Mouse (Mus musculus) left cerebral cortex, postnatal 10 days (tissue): ENCODE measurements around the gene Zan. TPM values are rescaled to one million over a fixed set of nuclear protein-coding genes. Genes with fewer than 3 reads are reported as not detected.

Source experiments
- DNase-seq, 2 experiments: peaks; one replicate each; pipeline ENCODE4 v3.0.0; 2021 to 2022; ENCODE audit warnings: low spot score in 2 of 2, mixed read lengths in 1 of 2; ENCODE audit errors: extremely low spot score in 1 of 2
- intact Hi-C: fragments of 180-260 bp; cut with DNase I; formaldehyde crosslinking; loops from one replicate; pipeline ENCODE4 v1.15.1; 2025
- total RNA-seq, 2 experiments: library from RNA; stranded (reverse); gene quantifications; 2 replicates each; pipeline ENCODE4 v1.2.3; 2021

The Zan gene
- total RNA-seq, 2 experiments from 2014 or later = 0.47 to 0.69 TPM

DNA sequence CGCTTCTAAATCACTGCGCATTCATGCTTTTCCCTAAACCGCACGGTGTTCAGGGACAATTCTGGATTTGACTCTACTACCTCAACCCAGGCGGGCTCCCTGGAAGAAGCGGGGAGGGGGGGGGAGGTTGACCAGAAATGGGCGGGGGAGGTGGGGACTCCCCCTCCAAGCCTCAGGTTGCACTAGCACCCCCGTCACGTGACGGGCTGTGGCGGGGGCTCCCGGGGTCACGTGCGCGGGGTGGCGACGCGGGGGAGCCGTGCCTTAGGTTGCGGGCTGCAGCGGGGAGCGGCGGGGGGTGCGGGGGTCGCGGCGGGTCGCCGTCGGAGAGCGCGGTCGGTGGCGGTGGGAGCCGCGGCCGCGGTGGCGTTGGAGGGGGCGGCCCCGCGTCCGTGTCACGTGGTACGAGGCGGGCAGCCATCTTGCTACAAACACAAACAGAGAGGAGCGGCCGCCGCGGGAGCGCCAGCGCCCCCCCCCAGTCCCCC is 33.2 kb upstream of the Zan start:
- intact Hi-C loops = loop anchor here (5.0 to 10.0 kb wide), 2 partner anchors 145 to 178 kb away; partner anchors contain the start of gene Slc12a9
- DNase-seq = peak; percentile 63 to 89

DNA sequence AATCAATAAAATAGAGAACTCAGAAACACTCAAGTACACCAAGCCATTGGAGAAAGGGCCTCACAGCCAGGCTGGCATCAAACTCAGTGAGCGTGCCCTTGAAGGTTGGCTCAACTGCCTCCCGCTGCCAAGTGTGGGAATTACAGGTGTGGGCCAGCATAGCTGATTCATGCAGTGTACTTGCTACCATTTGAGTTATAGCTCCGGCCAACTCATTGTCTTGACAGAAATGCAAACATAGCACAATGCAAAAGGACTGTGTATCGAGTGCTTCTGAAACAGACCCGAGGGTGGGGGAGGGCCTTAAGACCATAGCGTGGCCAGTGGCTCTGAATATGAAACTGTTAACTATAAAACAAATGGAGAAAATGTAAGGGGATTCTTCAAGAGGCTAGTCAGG is 27.2 kb upstream of the Zan start:
- intact Hi-C loops = no loop called here

DNA sequence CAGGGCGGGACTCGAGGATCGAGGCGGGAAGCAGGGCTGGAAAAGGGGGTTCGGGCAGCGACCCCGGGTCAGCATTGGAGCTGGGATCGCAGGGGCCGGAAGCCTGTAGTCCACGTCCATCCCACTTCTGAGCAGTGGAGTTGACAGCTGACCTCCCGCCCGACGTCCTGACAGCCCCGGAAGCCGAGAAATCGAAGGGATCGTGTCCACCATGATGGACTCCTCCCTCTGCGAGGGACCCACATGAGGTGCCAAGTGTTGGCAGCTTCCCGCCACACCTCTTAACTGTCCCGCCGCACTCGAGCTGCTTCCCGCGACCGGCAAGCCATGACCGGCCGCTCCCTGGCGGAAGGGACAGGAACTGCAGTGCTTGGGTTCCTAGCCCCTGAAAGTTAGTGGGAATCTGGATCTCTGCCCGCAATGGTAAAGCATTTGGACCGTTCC is 25.8 kb upstream of the Zan start:
- DNase-seq = peak; percentile 79 to 91
- intact Hi-C loops = no loop called here

More for the DNA sequence above, 27.2 kb upstream of the Zan start:
- no peak for DNase-seq

DNA sequence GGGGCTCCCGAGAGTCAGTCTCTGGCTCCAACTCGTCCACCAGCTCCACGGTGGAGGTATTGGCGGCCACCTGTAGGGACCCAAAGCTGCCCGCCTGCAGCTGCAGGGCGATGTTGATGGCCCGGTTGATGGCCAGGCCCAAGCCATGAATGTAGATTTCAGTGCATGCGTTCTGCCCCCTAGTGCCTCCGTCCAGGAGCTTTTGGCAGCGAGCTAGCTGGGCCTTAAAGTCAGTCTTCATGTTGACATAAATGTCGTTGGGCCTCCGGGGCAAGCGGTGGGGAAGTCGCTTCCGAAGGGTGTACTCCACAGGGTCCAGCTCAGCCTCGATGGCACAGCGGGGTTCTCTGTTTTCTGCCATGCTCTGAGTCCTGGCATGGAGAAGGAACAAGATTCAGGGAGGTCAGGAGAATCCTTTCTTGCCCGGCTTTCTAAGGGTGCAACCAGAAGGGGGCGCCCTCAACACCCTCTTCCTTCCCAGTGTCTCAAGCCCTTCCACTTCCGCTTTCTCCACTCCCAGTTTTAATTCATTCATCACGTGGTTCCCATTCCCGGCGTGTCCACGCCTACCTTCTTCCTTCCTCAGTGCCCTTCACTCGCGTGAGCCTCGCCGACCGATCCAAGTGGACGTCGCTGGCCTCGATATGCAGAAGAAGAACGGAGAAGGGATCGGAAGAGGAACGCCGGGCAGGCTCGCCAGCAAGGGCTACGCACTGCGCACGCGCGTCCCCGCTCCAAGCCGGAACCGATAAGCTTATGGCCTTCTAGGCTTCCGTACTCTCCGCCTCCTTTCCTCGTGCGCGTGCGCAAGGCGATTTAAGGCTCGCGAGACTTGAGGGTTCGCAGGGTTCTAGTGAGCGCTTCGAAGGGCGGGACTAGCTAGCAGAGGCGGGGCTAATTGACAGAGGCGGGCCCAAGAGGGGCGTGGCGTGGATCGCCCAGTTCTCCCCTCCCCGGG is 25.1 kb upstream of the Zan start, which contains the start of gene Pop7:
Gene Pop7 (minus strand): TSS at position 810 of the 958 bp plus-strand sequence.
- DNase-seq = peak; percentile 99 to 100
- intact Hi-C loops = no loop called here

DNA sequence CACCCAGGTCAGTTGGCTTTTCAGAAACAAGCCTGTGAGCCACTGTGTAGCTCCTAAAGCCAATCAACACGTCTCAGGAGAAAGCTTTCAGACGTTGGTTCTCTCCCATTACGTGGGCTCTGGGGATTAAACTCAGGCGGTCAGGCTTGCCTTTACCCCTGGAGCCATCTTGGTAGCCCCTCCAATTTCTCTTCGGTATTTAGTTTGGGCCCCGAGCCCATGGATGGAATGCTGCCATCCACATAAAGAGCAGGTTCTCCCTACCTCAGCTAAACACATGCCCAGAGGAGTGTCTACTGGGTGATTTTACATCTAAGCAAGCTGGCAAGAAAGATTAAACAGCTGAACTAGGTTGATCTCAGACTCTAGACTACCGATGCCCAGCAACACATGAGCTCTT is 23.3 kb upstream of the Zan start:
- DNase-seq = no peak
- intact Hi-C loops = no loop called here

DNA sequence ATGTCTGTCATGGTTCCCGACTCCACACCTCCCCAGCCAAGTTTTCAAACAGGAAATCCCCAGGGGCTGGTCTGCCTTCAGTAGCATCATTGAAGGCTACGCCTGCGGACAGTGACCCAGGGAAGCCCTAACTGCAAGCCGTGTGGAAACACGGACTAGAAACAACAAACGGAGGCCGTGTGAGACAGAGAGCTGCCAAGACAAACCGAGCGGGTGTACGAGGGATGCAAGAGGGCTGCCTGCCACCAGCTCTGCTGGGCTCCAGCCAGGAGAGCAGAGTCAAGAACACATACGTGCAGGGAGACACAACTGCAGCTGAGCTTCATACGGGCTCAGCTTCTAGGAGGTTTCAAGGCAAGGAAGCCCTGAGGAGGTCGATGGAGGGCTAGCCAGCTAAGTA is 17.0 kb upstream of the Zan start:
- DNase-seq = peak in 1 of 2 experiments; percentile 77
- intact Hi-C loops = no loop called here

DNA sequence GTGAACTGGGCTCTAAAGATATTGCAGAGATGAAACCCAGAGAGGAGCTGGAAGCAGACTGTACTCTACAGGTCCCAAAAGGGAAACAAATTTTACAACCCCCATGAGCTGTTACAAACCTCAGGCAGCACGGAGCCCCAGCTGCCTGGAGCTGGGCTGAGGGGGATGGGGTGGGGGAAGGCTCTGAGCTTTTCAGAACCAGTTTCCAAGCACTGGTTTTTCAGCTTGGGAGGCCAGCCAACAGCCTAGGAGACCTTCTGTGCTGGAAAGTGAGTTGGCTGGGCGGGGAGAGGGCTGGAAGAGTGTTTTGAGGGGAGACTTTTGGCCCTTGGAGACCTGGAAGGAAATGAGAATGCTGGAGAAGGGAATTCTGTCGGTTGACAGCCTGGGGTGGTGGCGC is 14.7 kb upstream of the Zan start:
- DNase-seq = peak in 1 of 2 experiments; percentile 64
- intact Hi-C loops = no loop called here

DNA sequence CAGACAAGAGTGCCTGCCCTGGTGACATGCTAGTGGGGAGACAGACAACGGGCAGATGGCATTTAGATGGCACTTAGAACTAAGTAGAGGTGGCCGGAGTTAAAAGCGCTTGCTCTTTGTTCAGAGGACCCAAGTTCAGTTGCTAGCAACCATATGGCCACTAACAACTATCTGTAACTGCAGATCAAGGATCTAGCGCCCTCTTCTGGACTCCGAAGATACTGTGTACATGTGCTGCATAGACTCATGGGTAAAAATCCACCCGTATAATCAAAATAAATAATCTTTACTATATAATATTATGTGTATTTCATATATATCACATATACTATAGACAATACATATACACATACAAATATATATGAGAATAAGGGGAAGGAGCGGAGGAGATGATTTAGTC is 10.8 kb upstream of the Zan start:
- intact Hi-C loops = no loop called here

DNA sequence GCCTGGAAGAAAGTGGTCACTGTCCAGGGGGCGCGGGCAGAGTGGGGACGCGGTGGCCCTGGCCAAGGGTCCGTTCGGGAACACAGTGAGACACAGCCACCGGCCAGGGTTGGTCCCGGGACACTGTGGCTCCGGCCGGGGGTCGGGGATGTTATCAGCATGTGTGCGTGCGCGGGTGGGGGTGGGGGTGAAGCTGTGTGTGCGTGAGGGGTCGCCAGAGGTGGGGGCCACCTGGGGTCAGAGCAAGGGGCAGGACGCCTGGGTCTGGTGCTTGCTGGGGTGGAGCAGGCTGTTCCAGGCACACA is 8.9 kb upstream of the Zan start:
- intact Hi-C loops = no loop called here
- DNase-seq = no peak

More for the DNA sequence above, 10.8 kb upstream of the Zan start:
- DNase-seq = no peak

DNA sequence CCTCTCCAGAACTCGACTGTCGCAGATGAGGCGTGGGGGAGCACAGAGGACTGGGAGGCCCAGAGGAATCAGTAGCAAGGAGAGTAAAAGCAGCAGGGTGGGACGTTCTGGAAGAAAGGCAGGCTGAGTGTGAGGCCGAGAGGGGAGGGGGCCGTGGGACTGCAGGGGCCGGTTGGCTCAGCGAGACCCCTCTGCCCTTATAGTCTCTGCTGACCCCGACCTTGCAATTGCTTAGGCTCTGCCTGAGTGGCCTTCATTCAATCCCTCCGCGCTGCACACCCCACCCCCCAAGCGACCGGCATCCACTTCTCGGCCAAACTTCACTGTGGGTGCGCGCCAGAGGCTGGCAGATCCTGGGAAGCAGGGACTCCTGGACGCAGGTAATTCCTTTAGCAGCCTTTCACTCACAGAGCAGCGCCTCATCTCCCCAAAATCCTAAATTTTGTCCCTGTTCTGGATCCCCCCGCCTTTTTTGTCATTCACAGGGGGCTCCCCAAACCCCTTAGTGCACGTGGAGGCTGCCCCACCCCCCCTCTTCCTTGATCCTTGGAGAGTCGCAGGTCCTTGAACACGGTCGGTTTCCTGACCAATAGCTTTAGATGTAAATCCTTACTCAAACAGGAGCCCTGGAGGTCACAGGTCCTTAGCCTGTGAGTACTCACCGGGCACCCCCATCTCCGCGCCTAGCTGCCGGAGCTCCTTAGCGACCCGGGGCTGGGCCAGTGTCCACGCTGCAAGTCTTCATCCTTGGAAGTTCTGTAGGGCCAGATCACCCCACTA is 8.4 kb upstream of the Zan start:
- intact Hi-C loops = no loop called here
- no peak for DNase-seq

DNA sequence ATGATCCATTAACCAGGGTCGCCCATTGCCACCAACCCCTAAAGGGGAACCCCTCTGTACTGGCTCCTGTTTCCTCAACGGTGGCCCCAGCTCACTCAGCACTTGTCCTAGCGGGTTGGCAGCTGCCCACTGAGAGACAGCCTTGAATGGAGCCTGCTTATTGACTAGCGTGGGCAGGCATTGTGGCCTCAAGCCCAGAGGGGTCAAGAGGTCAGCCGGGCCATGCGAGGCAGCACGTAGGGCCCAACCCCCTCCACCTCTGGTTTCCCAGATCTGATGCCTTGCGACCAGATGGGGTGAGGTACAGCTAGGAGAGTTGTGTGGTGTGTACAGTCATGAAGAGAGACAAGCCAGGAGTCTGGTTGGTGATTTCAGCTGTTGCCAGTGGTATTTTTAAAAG is 5.0 kb upstream of the Zan start:
- intact Hi-C loops = no loop called here
- DNase-seq = peak in 1 of 2 experiments; percentile 60

DNA sequence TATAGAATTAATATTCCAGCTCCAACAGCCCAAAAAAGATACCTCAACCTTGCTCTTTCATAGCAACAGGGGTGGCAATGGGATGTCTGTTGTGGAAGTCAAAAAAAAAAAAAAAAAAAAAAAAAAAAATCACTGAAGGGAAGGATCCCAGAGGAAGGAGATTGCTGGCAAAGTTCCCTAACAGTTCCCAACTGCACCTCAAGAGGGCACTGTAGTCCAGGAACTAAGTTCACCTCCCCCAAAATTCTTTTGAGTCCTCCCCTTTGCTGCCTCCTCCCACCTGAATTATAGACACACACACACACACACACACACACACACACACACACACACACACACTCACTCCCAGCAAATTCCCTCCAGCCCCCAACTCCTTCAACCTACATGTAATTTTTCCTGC is 4.3 kb upstream of the Zan start:
- intact Hi-C loops = no loop called here

DNA sequence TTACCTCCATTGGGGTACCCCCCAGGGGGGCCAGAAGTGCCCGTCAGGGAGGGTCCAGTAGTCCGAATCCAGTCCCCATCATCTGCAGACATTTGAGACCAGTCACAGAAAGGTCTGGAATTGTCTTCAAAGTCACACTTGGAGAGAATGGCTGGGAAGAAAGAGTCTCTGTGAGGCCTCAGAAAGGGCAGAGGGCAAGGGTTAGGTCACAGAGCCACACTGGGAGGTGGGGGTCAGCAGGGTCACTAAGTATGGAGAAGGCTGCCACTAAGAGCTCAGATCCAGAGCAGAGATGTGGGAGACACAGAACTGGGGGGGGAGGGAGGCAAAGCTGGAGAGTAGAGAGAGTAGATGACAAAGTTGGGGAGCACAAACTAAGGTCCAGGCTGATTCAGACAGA is 2.5 kb downstream of the Zan start:
- intact Hi-C loops = no loop called here
- no peak for DNase-seq

More for the DNA sequence above, 4.3 kb upstream of the Zan start:
- DNase-seq = peak; percentile 62 to 80

DNA sequence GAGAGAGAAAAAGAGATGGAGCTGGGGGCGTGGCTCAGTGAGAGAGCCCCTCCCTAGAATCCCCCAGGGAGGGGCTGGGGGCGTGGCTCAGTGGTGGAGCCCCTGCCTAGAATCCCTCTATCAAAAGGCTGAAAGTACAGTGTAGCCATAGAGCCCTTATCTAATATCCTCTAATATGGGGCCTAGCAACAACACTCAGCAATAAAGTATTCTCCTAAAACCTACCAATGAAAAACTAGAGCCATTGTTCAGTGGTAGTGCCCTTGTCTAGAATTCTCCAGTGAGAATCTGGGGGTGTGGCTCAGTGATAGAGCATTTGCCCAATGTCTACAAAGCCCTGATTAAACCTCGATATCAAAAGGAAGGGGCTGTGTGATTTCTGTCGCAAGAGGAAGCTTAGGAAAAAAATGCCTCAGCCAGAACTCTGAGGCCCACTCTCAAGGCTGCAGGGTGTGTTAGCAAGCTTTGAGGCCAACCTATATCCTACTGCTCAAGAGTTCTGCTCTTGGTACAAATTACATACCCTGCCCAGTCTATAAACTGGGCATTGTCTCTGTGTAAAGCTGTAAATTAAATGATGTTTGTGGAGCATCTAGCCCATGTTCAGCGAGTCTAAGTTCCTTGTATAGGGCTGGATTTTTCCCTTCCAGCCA is 4.5 kb downstream of the Zan start:
- intact Hi-C loops = no loop called here
- no peak for DNase-seq

DNA sequence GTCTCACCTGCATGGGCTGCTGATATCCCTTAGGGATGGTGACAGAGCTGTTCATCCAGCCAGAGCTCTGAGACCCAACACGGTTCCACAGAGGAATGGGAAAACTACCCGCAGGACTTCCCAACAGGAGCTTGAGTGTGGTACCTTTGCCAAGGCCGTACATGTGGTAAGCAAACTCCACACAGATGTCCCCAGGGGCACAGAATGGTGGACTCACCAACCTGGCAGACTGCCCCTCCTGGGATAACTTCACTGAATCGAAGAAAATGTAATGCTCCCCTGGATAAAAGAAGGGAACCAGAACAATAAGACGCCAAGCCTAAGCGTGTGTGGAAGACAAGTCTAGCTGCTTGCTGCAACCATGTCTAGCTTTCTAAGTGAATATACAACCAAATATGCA is 9.9 kb downstream of the Zan start:
- no peak for DNase-seq
- intact Hi-C loops = no loop called here

DNA sequence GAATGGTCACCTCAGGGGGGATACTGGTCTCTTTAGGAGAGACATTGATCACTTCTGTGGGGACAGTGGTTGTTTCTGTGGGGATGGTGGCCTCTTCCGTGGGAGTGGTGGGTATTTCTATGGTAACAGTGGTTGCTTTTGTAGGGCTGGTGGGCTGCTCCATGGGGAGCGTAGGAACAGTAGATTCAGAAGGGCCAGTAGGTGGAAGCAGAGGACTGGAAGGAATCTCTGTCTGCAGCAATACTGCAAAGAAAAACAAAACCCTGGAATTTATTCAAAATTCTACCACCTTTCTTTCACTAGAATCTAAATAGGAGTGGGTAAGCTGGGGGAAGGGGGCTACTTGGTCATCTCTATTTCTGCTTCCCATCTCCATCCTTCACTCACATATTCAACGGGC is 11.8 kb downstream of the Zan start:
- intact Hi-C loops = no loop called here
- DNase-seq = peak in 1 of 2 experiments; percentile 11

DNA sequence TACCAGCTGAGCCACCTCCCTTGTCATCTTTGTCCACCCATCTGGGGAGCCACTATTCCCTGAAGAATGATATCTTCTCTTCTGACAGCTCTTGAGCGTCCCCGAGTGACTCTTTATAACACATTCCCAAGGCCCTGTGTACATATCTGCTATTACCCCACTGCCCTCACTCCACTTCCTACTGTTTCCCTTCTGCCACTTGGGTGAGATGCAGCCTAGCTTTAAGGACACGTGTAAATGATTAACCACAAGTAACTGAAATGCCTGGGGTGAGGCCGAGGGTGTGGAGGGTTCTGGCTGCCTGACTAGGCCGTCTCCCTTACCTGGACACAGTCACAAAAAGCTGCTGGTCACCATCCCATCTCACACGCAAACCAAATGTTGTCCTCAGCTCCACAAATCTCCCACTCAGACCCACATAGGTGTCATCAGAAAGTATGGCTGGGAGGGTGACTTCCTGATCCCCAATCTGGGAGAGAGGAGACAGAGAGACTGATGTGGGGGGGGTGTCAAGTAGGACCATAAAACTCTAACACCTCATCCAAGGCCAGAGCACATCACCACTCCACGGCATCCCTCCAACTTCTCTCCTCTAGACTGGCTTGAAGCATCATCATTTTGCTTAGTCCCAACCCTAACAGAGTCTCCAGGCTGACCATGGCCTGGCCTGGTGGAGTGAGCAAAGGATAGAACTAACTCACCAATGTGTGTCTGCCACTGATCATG is 20.8 kb downstream of the Zan start:
- DNase-seq = no peak
- intact Hi-C loops = no loop called here

DNA sequence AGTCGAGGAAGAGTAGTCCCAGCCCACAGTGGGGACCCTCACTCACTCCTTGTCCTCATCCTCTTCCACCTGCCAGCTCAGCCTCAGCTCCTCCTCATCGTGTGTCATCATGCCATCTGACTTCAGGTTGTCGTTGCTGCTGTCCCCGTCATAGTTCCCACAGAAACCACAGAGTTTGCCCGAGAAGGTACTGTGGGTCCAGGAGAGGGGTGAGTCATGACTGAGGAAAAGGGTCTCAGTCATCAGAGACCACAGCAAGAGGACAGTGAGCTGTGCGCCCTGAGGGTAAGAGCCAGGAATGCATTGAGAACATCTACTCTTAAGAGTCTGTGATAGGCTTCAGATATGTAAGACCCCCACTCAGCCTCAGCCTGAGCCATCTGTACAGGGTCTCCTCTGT is 21.7 kb downstream of the Zan start:
- intact Hi-C loops = no loop called here
- DNase-seq = no peak

DNA sequence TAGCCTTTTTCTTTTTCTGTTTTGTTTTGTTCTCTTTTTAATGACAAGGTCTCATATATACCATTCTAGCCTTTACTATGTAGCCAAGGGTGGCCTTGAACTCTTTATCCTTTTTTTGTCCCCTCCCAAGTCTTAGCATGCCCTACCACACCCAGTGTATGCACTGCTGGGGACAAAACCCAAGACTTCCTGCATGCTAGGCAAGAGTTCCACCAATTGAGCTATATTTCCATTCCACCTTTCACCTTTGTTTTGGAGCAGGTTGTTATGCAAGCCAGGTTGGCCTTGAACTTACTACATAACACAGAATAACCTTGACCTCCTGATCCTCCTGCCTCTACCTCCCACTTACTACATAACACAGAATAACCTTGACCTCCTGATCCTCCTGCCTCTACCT is 31.3 kb downstream of the Zan start:
- intact Hi-C loops = no loop called here
- DNase-seq = no peak
